ENCODE assay signal across 8 mouse cellular contexts in the genomic region with DNA sequence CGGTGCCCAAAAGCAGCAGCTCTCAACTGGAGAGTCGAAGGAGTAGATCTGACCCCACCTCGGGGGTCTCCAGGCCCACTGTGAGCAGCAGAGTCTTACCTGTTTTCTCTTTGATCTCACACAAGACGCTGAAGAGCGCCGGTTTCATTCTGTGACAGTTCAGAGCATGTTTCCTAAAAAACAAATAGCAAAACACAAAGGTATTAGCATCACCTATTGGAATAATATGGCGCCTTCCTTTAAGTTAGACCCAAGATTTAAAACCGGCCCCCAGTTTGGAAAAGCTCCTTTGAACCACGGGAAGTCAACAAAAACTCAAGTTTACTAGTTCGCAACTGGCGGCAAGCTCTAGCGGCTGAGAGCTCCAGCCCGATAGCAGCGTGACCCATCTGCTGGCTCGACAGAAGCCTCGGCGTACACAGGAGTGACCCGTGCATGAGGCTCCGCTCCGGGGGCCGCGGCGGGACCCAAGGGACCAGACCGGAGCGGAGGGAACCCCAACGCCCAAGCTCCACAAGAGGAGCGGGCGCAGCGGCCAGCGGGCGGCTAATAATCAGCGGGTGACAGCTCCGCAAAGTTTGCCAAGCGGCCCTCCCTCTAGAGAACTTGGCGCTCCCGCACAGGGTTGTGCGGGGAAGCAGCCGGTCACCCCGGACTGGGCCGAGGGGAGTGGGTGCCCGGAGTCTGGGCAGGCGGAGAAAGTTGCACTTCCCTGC. TPM values are rescaled to one million over a fixed set of nuclear protein-coding genes. Genes with fewer than 3 reads are reported as not detected.
DNase-seq lines count a peak whose midpoint lies in the region; ATAC-seq and TF ChIP-seq lines count a peak whose summit lies in the region.

No protein-coding gene starts in this region.

- intact Hi-C loops in heart, postnatal 10 days (cut with DNase I), result loop anchor here (2.0 to 10.0 kb wide), 4 partner anchors 16 to 619 kb away; no protein-coding TSS in a partner anchor

- peak overlapping the region; percentile 98 for H3K9ac ChIP-seq in midbrain, embryonic 11.5 days (ENCODE audit: low read length)

- peaks cover 20% of the 10 kb centered on the region for H3K4me1 ChIP-seq in E14TG2a.4 (replicated peaks; ENCODE audit: low read depth, low read length)
- no peaks in the 10 kb centered on the region for H3K4me1 ChIP-seq in bone marrow, adult 2 months (ENCODE audit: control insufficient read depth, insufficient read depth, low read length)
- H3K4me1 ChIP-seq in erythroblast, embryonic 14.5 days (ENCODE audit: control insufficient read depth), result peaks cover 41% of the 10 kb centered on the region
- H3K4me1 ChIP-seq in midbrain, embryonic 11.5 days (ENCODE audit: control insufficient read depth, insufficient read depth, low read length), result peaks cover 19% of the 10 kb centered on the region
- peaks cover 4% of the 10 kb centered on the region; the same call in 1 of the 2 replicates for H3K4me1 ChIP-seq in spleen, adult 2 months (ENCODE audit: control insufficient read depth, insufficient read depth, insufficient read length)

- TF ChIP-seq CTCF in E14TG2a.4 (conservative IDR thresholded peaks at IDR 0.05; ENCODE audit: low read length), result no peak
- no peak for TF ChIP-seq CTCF in bone marrow, adult 2 months (IDR thresholded peaks at IDR 0.05; ENCODE audit: control insufficient read depth, insufficient read depth, low read length)
- no peak for TF ChIP-seq CTCF in spleen, adult 2 months (IDR thresholded peaks at IDR 0.05; ENCODE audit: extremely low read depth, insufficient read depth, insufficient read length, insufficient replicate concordance)

- peak overlapping the region; percentile 67 for H3K4me2 ChIP-seq in midbrain, embryonic 11.5 days

- TF ChIP-seq POLR2A in bone marrow, adult 2 months (IDR thresholded peaks at IDR 0.05; ENCODE audit: borderline replicate concordance, control insufficient read depth, low read depth, low read length), result no peak
- TF ChIP-seq POLR2A in spleen, adult 2 months (IDR thresholded peaks at IDR 0.05; ENCODE audit: low read depth, low read length), result no peak

- H3K9me3 ChIP-seq in E14TG2a.4 (ENCODE audit: low read length), result no peaks in the 10 kb centered on the region
- H3K9me3 ChIP-seq in erythroblast, embryonic 14.5 days (ENCODE audit: control insufficient read depth, low read length), result no peaks in the 10 kb centered on the region
- no peaks in the 10 kb centered on the region for H3K9me3 ChIP-seq in midbrain, embryonic 11.5 days (ENCODE audit: control insufficient read depth, low read length)

- peak; percentile 53 to 65 for DNase-seq in heart, postnatal 10 days
- peak; percentile 55 to 68 for DNase-seq in kidney, postnatal 4 days
- DNase-seq in midbrain, embryonic 11.5 days (ENCODE audit: low spot score, missing footprints), result peak; percentile 94
- no peak for DNase-seq in spleen, adult 2 months (ENCODE audit: low read depth in 1 of 2, low spot score in 2 of 2)

- no peak overlapping the region; the same call in 1 of the 2 replicates for H3K27ac ChIP-seq in bone marrow, adult 2 months (ENCODE audit: control insufficient read depth, insufficient read depth, low read depth, low read length, poor library complexity)
- H3K27ac ChIP-seq in midbrain, embryonic 11.5 days (ENCODE audit: low read depth, low read length), result peak overlapping the region; percentile 99
- peak overlapping the region; percentile 61 for H3K27ac ChIP-seq in spleen, adult 2 months (ENCODE audit: insufficient read depth, low read length)

- 4% methylated on average over 42 of the region's 42 CpGs for WGBS in bone marrow, adult 2 months
- under 1% methylated on average over 42 of the region's 42 CpGs for WGBS in midbrain, embryonic 11.5 days
- 4% methylated on average over 42 of the region's 42 CpGs for WGBS in spleen, adult 2 months

- H3K36me3 ChIP-seq in E14TG2a.4 (ENCODE audit: insufficient read depth, low read length), result no peaks in the 10 kb centered on the region
- peaks cover 23% of the 10 kb centered on the region for H3K36me3 ChIP-seq in erythroblast, embryonic 14.5 days (ENCODE audit: control insufficient read depth)
- H3K36me3 ChIP-seq in midbrain, embryonic 11.5 days (ENCODE audit: control insufficient read depth, insufficient read depth, low read length), result no peaks in the 10 kb centered on the region
- no peaks in the 10 kb centered on the region for H3K36me3 ChIP-seq in spleen, adult 2 months (ENCODE audit: control insufficient read depth, insufficient read depth, low read length)

- peak overlapping the region; percentile 89 for H3K4me3 ChIP-seq in E14TG2a.4 (replicated peaks; ENCODE audit: low read length)
- H3K4me3 ChIP-seq in bone marrow, adult 2 months (replicated peaks; ENCODE audit: control insufficient read depth, low read depth, low read length), result peak overlapping the region; percentile 76
- H3K4me3 ChIP-seq in erythroblast, embryonic 14.5 days (replicated peaks), result peak overlapping the region; percentile 78
- H3K4me3 ChIP-seq in midbrain, embryonic 11.5 days (ENCODE audit: low read depth, low read length), result peak overlapping the region; percentile 93
- H3K4me3 ChIP-seq in spleen, adult 2 months (ENCODE audit: extremely low read depth, insufficient read depth, insufficient read length), result peak overlapping the region; percentile 76

- peaks cover 40% of the 10 kb centered on the region for H3K27me3 ChIP-seq in E14TG2a.4 (ENCODE audit: insufficient read depth, low read length)
- H3K27me3 ChIP-seq in erythroblast, embryonic 14.5 days (ENCODE audit: control insufficient read depth), result peaks cover 50% of the 10 kb centered on the region
- H3K27me3 ChIP-seq in midbrain, embryonic 11.5 days (ENCODE audit: control insufficient read depth, insufficient read depth, low read length), result no peaks in the 10 kb centered on the region
- H3K27me3 ChIP-seq in spleen, adult 2 months (ENCODE audit: control insufficient read depth, insufficient read depth, low read length), result peaks cover 16% of the 10 kb centered on the region

- ATAC-seq in midbrain, embryonic 11.5 days (ENCODE audit: low FRiP score), result 0 out of 2 replicates have a peak, but pooled peaks have one; percentile 2
- ATAC-seq in megakaryocyte progenitor cell, adult 5-6 weeks (replicated peaks; ENCODE audit: poor library complexity), result no peak

RNA-seq across cellular contexts. Expression of a gene that starts 2.1 kb away (rescaled TPM):
- 3.6 and 9.5 TPM in 2 replicates for polyA plus RNA-seq in bone marrow, adult 2 months (2011; ENCODE audit: insufficient read depth, insufficient read length, low replicate concordance, missing spikeins)
- 3.7 and 4.0 TPM in 2 replicates for polyA plus RNA-seq in erythroblast, embryonic 14.5 days (2012)
- 10 to 100 TPM; 16.2 to 17.2 TPM for total RNA-seq in heart, postnatal 10 days (2021)
- 59.3 and 63.8 TPM in 2 replicates for polyA plus RNA-seq in midbrain, embryonic 11.5 days (2014; fragmentation: Nextera tagmentation; extraction: Ambion mirVana)
- 4.3 and 4.6 TPM in 2 replicates for polyA plus RNA-seq in spleen, adult 2 months (2012; rRNA removed)
- 6.3 and 12.8 TPM in 2 replicates for total RNA-seq in megakaryocyte progenitor cell, adult 5-6 weeks (2015)
- 4.1 and 4.5 TPM in 2 replicates for total RNA-seq in megakaryocyte progenitor cell, adult 5-6 weeks (2017)

RNA-seq across cellular contexts. Expression of a gene that starts 35.7 kb away (rescaled TPM):
- 20.9 and 42.3 TPM in 2 replicates for polyA plus RNA-seq in bone marrow, adult 2 months (2011; ENCODE audit: insufficient read depth, insufficient read length, low replicate concordance, missing spikeins)
- polyA plus RNA-seq in erythroblast, embryonic 14.5 days (2012), result 5.6 and 5.9 TPM in 2 replicates
- 10 to 100 TPM; 70.8 to 76.9 TPM for total RNA-seq in heart, postnatal 10 days (2021)
- polyA plus RNA-seq in midbrain, embryonic 11.5 days (2014; fragmentation: Nextera tagmentation; extraction: Ambion mirVana), result 90.7 and 98.4 TPM in 2 replicates
- 19.0 and 29.3 TPM in 2 replicates for polyA plus RNA-seq in spleen, adult 2 months (2012; rRNA removed)
- 29.6 and 32.0 TPM in 2 replicates for total RNA-seq in megakaryocyte progenitor cell, adult 5-6 weeks (2015)
- 48.1 and 48.3 TPM in 2 replicates for total RNA-seq in megakaryocyte progenitor cell, adult 5-6 weeks (2017)

Comparison
In these comparisons a context has a peak if more than half of its experiments do, and no peak if none do; other contexts are left out.
1. DNase-seq: peak in heart, postnatal 10 days (2 of 2), kidney, postnatal 4 days (2 of 2) and midbrain, embryonic 11.5 days (single experiment); none in spleen, adult 2 months (0 of 2).
2. Peak in every context shown above with its lines, with median percentiles within 50 percentile points of each other: H3K4me3 ChIP-seq.